Mouse (Mus musculus) liver, embryonic 11.5 days (tissue): ENCODE data around the gene Hs3st5. TPM values are rescaled to one million over a fixed set of nuclear protein-coding genes. Genes with fewer than 3 reads are reported as not detected.

ENCODE experiments used
- ATAC-seq: fragments of 200-750 bp; cut with Nextera tagmentation; replicated peaks from 2 replicates; pipeline ENCODE4 v1.8.0; 2017; ENCODE audit warnings: moderate number of reproducible peaks, mild to moderate bottlenecking, moderate TSS enrichment, moderate library complexity; ENCODE audit not compliant: low FRiP score
- DNase-seq: peaks from one replicate; pipeline ENCODE4 v3.0.0-alpha.2; 2017; ENCODE audit warnings: low spot score
- H3K27ac ChIP-seq: fragments of 300-500 bp; sonication (generic); 2 replicates; pipeline ENCODE4 v1.5.1; 2014; ENCODE audit warnings: mild to moderate bottlenecking, low read depth, low read length, control low read depth
- H3K27me3 ChIP-seq: fragments of 300-500 bp; sonication (generic); replicated peaks from 2 replicates; pipeline ENCODE4 v1.6.1; 2014; ENCODE audit warnings: low read length, mixed read lengths; ENCODE audit not compliant: control insufficient read depth, insufficient read depth
- H3K36me3 ChIP-seq: fragments of 300-500 bp; sonication (generic); 2 replicates; pipeline ENCODE4 v1.6.1; 2014; ENCODE audit warnings: mild to moderate bottlenecking, low read length, moderate library complexity, mixed read lengths; ENCODE audit not compliant: control insufficient read depth, insufficient read depth
- H3K4me1 ChIP-seq: fragments of 300-500 bp; sonication (generic); replicated peaks from 2 replicates; pipeline ENCODE4 v1.6.1; 2014; ENCODE audit warnings: low read length, mixed read lengths; ENCODE audit not compliant: control insufficient read depth, insufficient read depth
- H3K4me2 ChIP-seq: fragments of 300-500 bp; sonication (generic); 2 replicates; pipeline ENCODE4 v1.6.1; 2014; ENCODE audit warnings: mild to moderate bottlenecking, control low read depth, moderate library complexity
- H3K4me3 ChIP-seq: fragments of 300-500 bp; sonication (generic); 2 replicates; pipeline ENCODE4 v1.5.1; 2014; ENCODE audit warnings: low read depth, low read length, control low read depth
- H3K9ac ChIP-seq: fragments of 300-500 bp; sonication (generic); 2 replicates; pipeline ENCODE4 v1.6.1; 2014; ENCODE audit warnings: low read depth, low read length, control low read depth
- H3K9me3 ChIP-seq: fragments of 300-500 bp; sonication (generic); 2 replicates; pipeline ENCODE4 v1.6.1; 2016; ENCODE audit warnings: low read length, inconsistent platforms, mixed read lengths; ENCODE audit not compliant: control insufficient read depth
- WGBS: fragments of 180-500 bp; shearing (Covaris S2); extraction: QIAGEN DNeasy Blood & Tissue Kit; methylation state at CpG from one replicate; pipeline ENCODE4 v1.1.7; 2014; 5-methylcytosine and 5-hydroxymethylcytosine counted together
- polyA plus RNA-seq: library from polyadenylated mRNA; unstranded; fragments of >200 nt; fragmentation: Nextera tagmentation; extraction: Ambion mirVana; gene quantifications from 2 replicates; pipeline ENCODE4 v1.2.1, GENCODE M21; 2014

Hs3st5 gene
- polyA plus RNA-seq, 1 experiment from 2014 or later, result 0.07 TPM

DNA sequence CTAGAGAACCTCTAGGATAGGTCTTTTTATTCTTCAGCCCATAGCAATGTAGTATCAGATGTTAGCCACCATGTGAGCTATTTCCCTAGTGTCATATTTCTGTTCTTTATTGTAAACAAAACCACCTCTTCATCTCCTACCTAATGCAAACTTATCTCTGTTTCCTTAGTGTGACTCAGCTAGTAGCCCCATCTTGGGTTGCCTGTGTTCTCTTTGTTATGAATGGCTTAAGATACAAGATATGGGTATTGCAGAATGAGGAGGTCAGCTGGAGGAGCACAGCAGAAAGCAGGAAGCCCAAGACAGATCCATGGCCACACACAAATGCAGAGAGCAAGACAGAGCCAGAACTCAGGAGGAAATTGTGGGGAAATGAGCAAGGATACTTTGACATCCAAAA, 288.7 kb downstream of the Hs3st5 start:
- Histone ChIP-seq H3K36me3 (no peaks in the 10 kb centered on the region), H3K4me1 (no peaks in the 10 kb centered on the region), H3K9ac (no peak overlapping the region), H3K27me3 (no peaks in the 10 kb centered on the region), H3K4me2 (no peak overlapping the region), H3K4me3 (no peak overlapping the region), H3K27ac (no peak overlapping the region), H3K9me3 (no peaks in the 10 kb centered on the region)
- no peak for DNase-seq
- no peak for ATAC-seq

DNA sequence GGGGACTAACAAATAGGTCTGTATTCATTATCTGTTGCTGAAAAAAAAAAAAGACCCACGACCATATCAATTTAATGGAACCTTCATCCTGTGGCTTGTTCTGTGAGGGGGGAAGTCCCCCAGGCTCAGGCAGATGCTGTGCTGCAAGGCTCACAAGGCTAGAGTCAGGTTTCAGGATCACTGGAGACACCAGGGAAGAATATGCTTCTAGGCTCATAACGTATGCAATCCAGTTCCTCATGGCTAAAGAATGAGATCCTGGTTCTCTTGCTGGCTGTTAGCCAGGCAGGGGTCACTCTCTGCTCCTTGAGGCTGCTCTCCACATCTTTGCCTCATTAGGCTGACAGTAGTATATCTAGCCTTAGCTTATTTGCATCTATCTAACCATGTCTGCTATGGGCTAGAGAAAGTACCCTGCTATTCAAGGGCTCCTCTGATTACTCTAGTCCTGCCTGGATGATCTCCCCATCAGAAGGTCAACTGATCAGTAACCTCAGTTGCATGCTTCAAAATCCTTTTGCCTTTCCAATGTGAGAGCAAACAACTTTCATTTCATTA, 294.4 kb downstream of the Hs3st5 start:
- no peak overlapping the region for H3K4me3 ChIP-seq
- H3K4me2 ChIP-seq, result no peak overlapping the region
- no peaks in the 10 kb centered on the region for H3K9me3 ChIP-seq
- no peak for DNase-seq
- no peak for ATAC-seq
- no peaks in the 10 kb centered on the region for H3K27me3 ChIP-seq
- H3K9ac ChIP-seq, result no peak overlapping the region
- no peaks in the 10 kb centered on the region for H3K4me1 ChIP-seq
- 31% methylated on average over 2 of the region's 2 CpGs for WGBS
- no peaks in the 10 kb centered on the region for H3K36me3 ChIP-seq
- no peak overlapping the region for H3K27ac ChIP-seq

DNA sequence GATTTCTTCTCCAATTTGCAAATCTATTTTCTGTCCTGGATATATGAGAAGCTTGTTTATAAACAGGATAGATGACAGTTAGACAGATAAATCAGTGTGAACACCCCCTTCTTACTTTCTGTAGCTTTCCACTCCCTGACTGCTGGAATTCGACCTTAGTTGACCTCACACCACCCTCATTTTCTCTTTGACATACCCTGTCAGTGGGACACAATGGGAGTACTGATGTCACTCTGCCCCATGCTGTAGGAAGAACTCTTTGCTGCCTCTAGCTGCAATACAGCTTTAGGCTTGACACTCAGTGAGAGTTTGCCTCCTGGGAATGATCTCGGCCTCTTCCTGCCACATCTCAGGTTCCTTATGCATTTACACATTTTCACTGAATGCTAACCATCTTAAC, 297.1 kb downstream of the Hs3st5 start:
- Histone ChIP-seq H3K27ac (no peak overlapping the region), H3K4me2 (no peak overlapping the region), H3K27me3 (no peaks in the 10 kb centered on the region), H3K4me1 (no peaks in the 10 kb centered on the region), H3K36me3 (no peaks in the 10 kb centered on the region), H3K9ac (no peak overlapping the region), H3K4me3 (no peak overlapping the region), H3K9me3 (no peaks in the 10 kb centered on the region)
- ATAC-seq (no peak), DNase-seq (no peak)
- WGBS, result 31% methylated on average over 2 of the region's 2 CpGs

DNA sequence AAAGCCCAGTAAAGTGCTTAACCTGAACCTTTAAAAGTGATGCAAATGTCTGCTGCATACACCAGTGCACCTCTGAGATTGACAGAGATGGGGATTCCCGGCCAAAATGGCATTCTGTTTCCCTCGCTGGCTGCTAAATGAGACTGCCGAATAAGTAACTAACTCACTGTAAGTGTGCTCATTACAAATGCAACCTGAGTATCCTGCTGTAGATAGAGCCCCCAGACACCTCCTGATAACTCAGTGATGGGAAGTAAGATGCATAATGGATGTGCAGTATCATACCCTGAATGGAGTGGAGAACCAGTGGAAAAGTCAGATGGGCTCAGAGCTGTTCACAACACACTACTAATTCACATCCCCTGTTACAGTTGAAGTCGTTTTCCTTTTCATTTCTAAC, 298.7 kb downstream of the Hs3st5 start:
- 73% methylated on average over 4 of the region's 4 CpGs for WGBS
- Histone ChIP-seq H3K9ac (no peak overlapping the region), H3K4me2 (no peak overlapping the region), H3K4me3 (no peak overlapping the region), H3K27me3 (no peaks in the 10 kb centered on the region), H3K36me3 (no peaks in the 10 kb centered on the region), H3K9me3 (no peaks in the 10 kb centered on the region), H3K4me1 (no peaks in the 10 kb centered on the region), H3K27ac (no peak overlapping the region)
- ATAC-seq (no peak), DNase-seq (no peak)

DNA sequence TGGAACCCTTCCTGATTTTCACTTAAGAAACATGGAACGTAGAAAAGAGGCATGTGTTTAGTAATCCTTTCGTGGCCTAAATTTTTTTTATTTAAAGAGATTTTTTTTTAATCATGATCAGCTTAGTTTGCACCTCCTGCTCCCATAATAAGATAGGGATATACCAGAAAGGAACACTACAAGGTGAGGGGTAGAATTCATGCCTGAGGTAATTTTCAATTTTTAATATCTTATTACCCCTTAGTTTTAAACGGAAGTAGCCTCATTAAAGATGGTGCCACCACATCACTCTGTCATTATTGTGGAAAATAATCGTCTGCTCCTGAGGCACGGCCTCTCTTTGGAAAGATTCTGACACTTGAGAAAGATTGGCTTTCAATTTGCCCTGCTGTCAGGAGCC, 299.2 kb downstream of the Hs3st5 start:
- ATAC-seq, result no peak
- Histone ChIP-seq H3K4me2 (no peak overlapping the region), H3K27ac (no peak overlapping the region), H3K36me3 (no peaks in the 10 kb centered on the region), H3K4me1 (no peaks in the 10 kb centered on the region), H3K27me3 (no peaks in the 10 kb centered on the region), H3K9me3 (no peaks in the 10 kb centered on the region), H3K4me3 (no peak overlapping the region), H3K9ac (no peak overlapping the region)
- DNase-seq, result no peak
- WGBS, result 83% methylated on average over 5 of the region's 5 CpGs

DNA sequence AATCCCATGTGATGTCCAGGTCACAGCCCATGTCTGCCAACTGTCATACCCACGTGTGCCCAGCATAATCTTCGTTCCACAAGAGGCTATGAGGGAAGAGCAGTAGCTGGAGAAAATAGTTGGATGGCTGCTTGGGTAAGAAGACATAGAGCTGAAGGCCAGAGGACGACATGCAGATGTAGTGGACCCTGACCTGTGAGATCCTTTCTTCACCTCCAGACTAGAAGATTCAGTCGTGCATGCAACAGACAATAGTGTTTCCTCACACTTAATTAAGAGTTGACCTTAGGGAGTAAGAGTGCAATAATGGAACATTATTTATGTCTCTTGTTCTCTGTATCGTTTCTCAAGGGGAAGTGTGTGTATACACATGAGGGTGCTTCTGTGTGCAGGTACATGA, 300.4 kb downstream of the Hs3st5 start:
- no peak for ATAC-seq
- 74% methylated on average over 5 of the region's 5 CpGs for WGBS

DNA sequence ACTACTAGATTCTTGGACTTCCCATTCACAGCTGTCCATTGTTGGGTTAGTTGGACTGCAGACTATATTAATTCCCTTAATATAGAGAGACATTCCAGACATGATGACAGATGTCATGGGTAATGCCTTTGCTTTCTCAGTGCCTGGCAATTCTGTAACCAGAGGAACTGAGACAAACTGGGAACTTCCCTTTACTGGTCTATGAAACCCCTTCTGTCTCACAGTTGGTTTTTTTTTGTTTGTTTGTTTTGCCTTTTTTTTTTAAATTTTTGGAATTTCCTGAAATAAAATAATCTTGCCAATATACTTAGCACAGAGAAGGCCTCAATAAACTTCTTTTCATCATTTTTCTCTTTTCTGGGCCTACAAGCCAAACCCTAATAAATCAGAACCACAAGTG, 312.3 kb downstream of the Hs3st5 start:
- no peaks in the 10 kb centered on the region for H3K36me3 ChIP-seq
- H3K27ac ChIP-seq, result no peak overlapping the region
- H3K4me2 ChIP-seq, result no peak overlapping the region
- DNase-seq, result no peak
- no peaks in the 10 kb centered on the region for H3K27me3 ChIP-seq
- H3K4me3 ChIP-seq, result no peak overlapping the region
- H3K9ac ChIP-seq, result no peak overlapping the region
- H3K9me3 ChIP-seq, result no peaks in the 10 kb centered on the region
- no peak for ATAC-seq
- H3K4me1 ChIP-seq, result no peaks in the 10 kb centered on the region

More for the DNA sequence above, 300.4 kb downstream of the Hs3st5 start:
- H3K4me1 ChIP-seq, result no peaks in the 10 kb centered on the region
- no peaks in the 10 kb centered on the region for H3K36me3 ChIP-seq
- H3K27ac ChIP-seq, result no peak overlapping the region
- no peaks in the 10 kb centered on the region for H3K9me3 ChIP-seq
- no peak overlapping the region for H3K4me3 ChIP-seq
- DNase-seq, result no peak
- no peak overlapping the region for H3K9ac ChIP-seq
- no peaks in the 10 kb centered on the region for H3K27me3 ChIP-seq
- H3K4me2 ChIP-seq, result no peak overlapping the region

DNA sequence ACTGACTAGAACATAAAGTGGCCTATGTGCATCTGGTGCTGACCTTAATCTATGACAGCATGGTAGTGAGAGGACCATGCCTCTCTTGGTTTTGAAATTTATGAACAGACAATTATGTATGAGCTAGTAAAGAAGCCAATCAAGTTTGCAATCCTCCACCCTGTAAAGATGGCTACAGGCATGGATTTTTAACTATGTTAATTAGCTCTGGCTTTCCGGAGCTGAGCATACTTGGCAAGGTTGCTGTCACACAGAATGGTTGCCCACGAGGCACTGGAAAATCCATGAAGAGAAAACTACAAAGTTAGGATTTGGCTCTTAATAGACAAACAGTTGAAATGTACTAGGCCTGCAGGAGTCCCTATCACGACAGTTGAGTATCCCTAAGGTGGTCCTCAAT, 322.5 kb downstream of the Hs3st5 start:
- Histone ChIP-seq H3K9ac (no peak overlapping the region), H3K9me3 (no peaks in the 10 kb centered on the region), H3K36me3 (no peaks in the 10 kb centered on the region), H3K27ac (no peak overlapping the region), H3K4me2 (no peak overlapping the region), H3K4me3 (no peak overlapping the region), H3K4me1 (no peaks in the 10 kb centered on the region), H3K27me3 (no peaks in the 10 kb centered on the region)
- ATAC-seq (no peak), DNase-seq (no peak)
- 68% methylated on average over 3 of the region's 3 CpGs for WGBS

DNA sequence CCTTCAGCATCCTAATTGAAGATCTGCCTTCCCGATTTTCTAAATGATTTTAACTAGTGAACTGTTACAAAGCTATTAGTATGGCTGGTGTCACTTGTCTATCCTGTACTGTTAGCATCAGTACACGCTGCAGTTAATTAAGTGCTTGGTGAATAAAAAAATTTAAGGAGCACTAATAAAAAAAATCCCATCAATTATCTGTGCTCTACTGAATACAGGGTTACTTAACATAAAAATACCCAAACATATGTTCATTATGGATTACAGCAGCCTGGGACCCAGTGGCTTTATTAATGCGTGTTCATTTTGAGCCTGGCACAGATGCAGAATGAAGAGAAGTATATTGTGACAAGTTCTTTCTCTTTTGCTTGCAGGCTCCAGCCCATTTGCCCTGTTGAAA, 325.6 kb downstream of the Hs3st5 start:
- ATAC-seq (no peak), DNase-seq (no peak)
- 86% methylated on average over 3 of the region's 3 CpGs for WGBS
- H3K27ac ChIP-seq, result no peak overlapping the region
- H3K4me2 ChIP-seq, result no peak overlapping the region
- H3K27me3 ChIP-seq, result no peaks in the 10 kb centered on the region
- H3K36me3 ChIP-seq, result no peaks in the 10 kb centered on the region
- no peak overlapping the region for H3K4me3 ChIP-seq
- no peak overlapping the region for H3K9ac ChIP-seq
- no peaks in the 10 kb centered on the region for H3K9me3 ChIP-seq
- H3K4me1 ChIP-seq, result no peaks in the 10 kb centered on the region
